Mouse (Mus musculus): ENCODE measurements around the gene Myrf.

DNA sequence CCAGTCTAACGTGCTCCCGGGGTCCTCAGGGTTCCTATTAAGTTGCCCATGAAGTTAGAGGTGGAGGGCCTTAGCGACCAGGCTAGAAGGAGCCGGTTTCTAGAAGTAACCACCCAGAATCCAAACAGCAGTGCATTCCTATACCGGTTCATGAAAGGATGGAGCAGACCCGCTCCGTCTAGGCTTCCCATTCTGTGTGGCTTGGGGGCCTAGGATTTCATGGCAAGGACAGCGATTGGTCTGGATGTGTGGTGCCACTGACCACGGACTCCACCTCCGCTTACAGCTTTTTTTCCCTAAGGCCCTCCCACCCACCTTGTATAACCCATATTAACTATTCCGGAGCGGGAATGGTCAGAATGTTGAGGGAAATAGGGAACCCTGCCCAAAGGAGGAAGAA lies 56.5 kb downstream of the Myrf start:
- no peak for TF ChIP-seq EP300 (IDR thresholded peaks at IDR 0.05)
- no peak for TF ChIP-seq CTCF (IDR thresholded peaks at IDR 0.05)
